Mouse (Mus musculus) heart, embryonic 13.5 days (tissue): ENCODE measurements at regions not wholly inside any gene's neighbourhood (a gene's known extent, or its start where the extent isn't known, plus 50 kb on each side); places are given as distances from the start of the nearest gene placed in this dataset.

ENCODE experiments used
- ATAC-seq: fragments of 200-750 bp; cut with Nextera tagmentation; 2 replicates; pipeline ENCODE4 v1.8.0; 2017; ENCODE audit warnings: moderate TSS enrichment; ENCODE audit not compliant: insufficient number of reproducible peaks, low FRiP score, low TSS enrichment; ENCODE audit errors: extremely low read depth
- H3K27ac ChIP-seq: fragments of 300-500 bp; sonication (generic); replicated peaks from 2 replicates; pipeline ENCODE4 v1.5.1; 2015; ENCODE audit warnings: moderate library complexity, mild to moderate bottlenecking, inconsistent platforms
- H3K27me3 ChIP-seq: fragments of 300-500 bp; sonication (generic); replicated peaks from 2 replicates; pipeline ENCODE4 v1.6.1; 2015; ENCODE audit warnings: mild to moderate bottlenecking, inconsistent platforms
- H3K36me3 ChIP-seq: fragments of 300-500 bp; sonication (generic); 2 replicates; pipeline ENCODE4 v1.6.1; 2015; ENCODE audit warnings: mild to moderate bottlenecking, inconsistent platforms
- H3K4me1 ChIP-seq: fragments of 300-500 bp; sonication (generic); 2 replicates; pipeline ENCODE4 v1.6.1; 2015; ENCODE audit warnings: inconsistent platforms
- H3K4me2 ChIP-seq: fragments of 300-500 bp; sonication (generic); 2 replicates; pipeline ENCODE4 v1.6.1; 2015; ENCODE audit warnings: inconsistent platforms, mild to moderate bottlenecking, moderate library complexity
- H3K4me3 ChIP-seq: fragments of 300-500 bp; sonication (generic); 2 replicates; pipeline ENCODE4 v1.5.1; 2015; ENCODE audit warnings: moderate library complexity, mild to moderate bottlenecking, inconsistent platforms
- H3K9ac ChIP-seq: fragments of 300-500 bp; sonication (generic); 2 replicates; pipeline ENCODE4 v1.6.1; 2015; ENCODE audit warnings: inconsistent platforms, mild to moderate bottlenecking, moderate library complexity
- H3K9me3 ChIP-seq: fragments of 300-500 bp; sonication (generic); 2 replicates; pipeline ENCODE4 v1.6.1; 2016; ENCODE audit warnings: inconsistent platforms
- WGBS: fragments of 180-500 bp; shearing (Covaris S2); methylation state at CpG from one replicate; pipeline ENCODE4 v1.1.7; 2015; ENCODE audit warnings: mixed read lengths; 5-methylcytosine and 5-hydroxymethylcytosine counted together

DNA sequence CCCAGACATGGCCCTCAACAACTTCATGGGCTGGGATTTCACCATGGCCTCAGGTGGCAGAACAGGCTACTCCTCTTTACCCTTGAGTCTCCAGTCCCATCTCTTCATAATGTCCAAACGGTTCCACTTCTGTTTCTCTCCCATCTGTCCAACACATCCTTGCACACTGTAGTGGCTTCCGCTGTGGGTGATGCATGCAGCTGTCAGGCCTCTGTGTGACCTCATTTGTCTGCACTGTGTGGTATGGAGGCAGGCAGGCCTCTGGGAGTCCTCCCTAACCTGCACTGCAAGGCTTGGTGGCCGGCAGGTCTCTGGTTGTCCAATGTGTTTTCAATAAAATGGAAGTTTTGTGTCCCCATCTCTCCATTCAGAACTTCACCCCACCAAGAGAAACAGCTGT lies 54.9 kb upstream of the Nek6 start:
- WGBS, result 67% methylated on average over 3 of the region's 3 CpGs
- H3K36me3 ChIP-seq, result no peaks in the 10 kb centered on the region
- H3K27ac ChIP-seq, result no peak overlapping the region
- no peak overlapping the region for H3K4me2 ChIP-seq
- H3K4me1 ChIP-seq, result peaks cover 14% of the 10 kb centered on the region
- ATAC-seq, result no peak
- no peaks in the 10 kb centered on the region for H3K27me3 ChIP-seq
- no peak overlapping the region for H3K4me3 ChIP-seq
- H3K9ac ChIP-seq, result no peak overlapping the region
- H3K9me3 ChIP-seq, result no peaks in the 10 kb centered on the region

DNA sequence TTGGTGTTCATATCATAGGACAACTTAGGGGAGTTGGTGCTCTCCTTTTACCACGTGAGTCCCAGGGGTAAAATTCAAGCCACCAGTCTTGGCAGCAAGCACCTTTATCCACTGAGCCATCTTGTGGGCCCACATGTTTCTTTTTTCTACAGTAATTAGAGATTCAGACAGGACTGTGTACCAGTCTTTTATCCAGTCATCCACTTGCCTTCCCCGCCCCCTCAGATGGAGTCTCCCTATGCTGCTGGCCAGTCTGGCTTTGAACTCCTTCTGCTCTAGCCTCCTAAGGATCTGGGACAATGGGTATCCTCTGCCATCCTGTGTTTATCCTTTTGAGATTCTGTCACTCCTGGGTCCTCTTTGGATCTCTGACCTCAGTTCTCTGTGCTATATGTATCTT lies 51.1 kb upstream of the Nek6 start:
- no peak for ATAC-seq
- peak overlapping the region; percentile 40; the same call in 1 of the 2 replicates for H3K4me2 ChIP-seq
- H3K4me1 ChIP-seq, result peaks cover 20% of the 10 kb centered on the region
- H3K36me3 ChIP-seq, result no peaks in the 10 kb centered on the region
- H3K9me3 ChIP-seq, result no peaks in the 10 kb centered on the region
- WGBS, result 77% methylated on average over 2 of the region's 2 CpGs
- no peak overlapping the region for H3K4me3 ChIP-seq
- H3K9ac ChIP-seq, result no peak overlapping the region
- H3K27ac ChIP-seq, result peak overlapping the region; percentile 48; the same call in 1 of the 2 replicates
- no peaks in the 10 kb centered on the region for H3K27me3 ChIP-seq

DNA sequence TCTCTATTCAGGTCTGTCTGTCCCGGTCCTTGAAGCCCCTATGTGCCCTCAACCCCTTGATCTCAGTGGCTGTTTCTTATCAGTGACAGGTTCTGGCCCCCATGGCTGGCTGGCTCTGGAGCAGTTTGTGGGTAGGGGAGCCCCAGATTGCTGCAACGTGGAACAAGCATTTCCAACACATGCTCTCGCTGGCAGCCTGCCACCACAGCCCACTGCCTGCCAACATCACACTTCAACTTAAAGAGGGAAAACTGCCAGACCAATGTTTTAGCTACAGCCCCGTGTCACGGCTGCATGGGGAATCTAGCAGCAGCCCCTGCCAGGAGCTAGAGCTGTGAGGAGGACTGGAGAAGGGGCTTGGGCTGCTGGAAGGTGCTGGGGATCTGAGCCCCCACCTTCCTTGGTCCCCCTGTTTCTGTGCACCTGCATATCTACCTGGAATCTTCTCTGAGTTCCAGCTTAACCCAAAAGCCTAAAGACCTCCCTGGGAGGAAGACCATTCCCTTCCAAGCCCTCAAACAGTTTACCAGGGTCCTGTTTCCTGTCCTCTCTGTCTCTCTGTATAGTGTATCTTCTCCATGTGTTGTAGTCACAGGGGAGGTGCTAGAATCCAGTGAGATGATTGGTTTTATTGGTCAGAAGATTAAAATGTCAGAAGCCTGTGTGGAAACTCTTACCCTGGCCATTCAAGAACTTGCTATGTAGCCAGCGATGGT lies 50.5 kb upstream of the Nek6 start:
- ATAC-seq, result peak; percentile 59; the same call in 1 of the 2 replicates
- Histone ChIP-seq H3K36me3 (no peaks in the 10 kb centered on the region), H3K4me1 (peaks cover 20% of the 10 kb centered on the region), H3K27ac (peak overlapping the region; percentile 71), H3K9ac (no peak overlapping the region), H3K4me2 (peak overlapping the region; percentile 40), H3K4me3 (no peak overlapping the region), H3K9me3 (no peaks in the 10 kb centered on the region), H3K27me3 (no peaks in the 10 kb centered on the region)
- 18% methylated on average over 6 of the region's 6 CpGs for WGBS
